Mouse (Mus musculus): ENCODE data around the gene Gm2a. TPM values are rescaled to one million over a fixed set of nuclear protein-coding genes. Genes with fewer than 3 reads are reported as not detected.

The Gm2a gene
- polyA plus RNA-seq, 1 experiment from 2014 or later: 38.5 TPM

- no peak overlapping the region for H3K9ac ChIP-seq (ENCODE audit: low read length)
- H3K4me3 ChIP-seq (ENCODE audit: low read length): no peak overlapping the region
- no peaks in the 10 kb centered on the region for H3K4me1 ChIP-seq (ENCODE audit: control insufficient read depth, insufficient read depth, low read length)
- no peaks in the 10 kb centered on the region for H3K36me3 ChIP-seq (ENCODE audit: control insufficient read depth, insufficient read depth)
- H3K27me3 ChIP-seq (ENCODE audit: control insufficient read depth, insufficient read depth, low read length): no peaks in the 10 kb centered on the region
- no peak overlapping the region for H3K4me2 ChIP-seq (ENCODE audit: low read depth, low read length)
- H3K9me3 ChIP-seq (replicated peaks; ENCODE audit: control insufficient read depth, low read length): no peaks in the 10 kb centered on the region
- no peak overlapping the region for H3K27ac ChIP-seq (ENCODE audit: low read length)
- WGBS: 70% methylated on average over 1 of the region's 1 CpGs
- no peak for ATAC-seq (replicated peaks; ENCODE audit: extremely low read depth, insufficient read depth, low FRiP score)
Observed at GRCm38 (mm10) chr11:55131946-55132345, 34.0 kb downstream of the Gm2a start.

GRCm38 (mm10) chr11:55133204-55133603 lies 35.3 kb downstream of the Gm2a start:
- H3K27ac ChIP-seq (ENCODE audit: low read length): no peak overlapping the region
- H3K4me3 ChIP-seq (ENCODE audit: low read length): no peak overlapping the region
- WGBS: 78% methylated on average over 1 of the region's 1 CpGs
- H3K36me3 ChIP-seq (ENCODE audit: control insufficient read depth, insufficient read depth): no peaks in the 10 kb centered on the region
- no peak overlapping the region for H3K9ac ChIP-seq (ENCODE audit: low read length)
- no peak overlapping the region for H3K4me2 ChIP-seq (ENCODE audit: low read depth, low read length)
- H3K27me3 ChIP-seq (ENCODE audit: control insufficient read depth, insufficient read depth, low read length): no peaks in the 10 kb centered on the region
- H3K4me1 ChIP-seq (ENCODE audit: control insufficient read depth, insufficient read depth, low read length): no peaks in the 10 kb centered on the region
- no peaks in the 10 kb centered on the region for H3K9me3 ChIP-seq (replicated peaks; ENCODE audit: control insufficient read depth, low read length)
- ATAC-seq (replicated peaks; ENCODE audit: extremely low read depth, insufficient read depth, low FRiP score): no peak

DNA sequence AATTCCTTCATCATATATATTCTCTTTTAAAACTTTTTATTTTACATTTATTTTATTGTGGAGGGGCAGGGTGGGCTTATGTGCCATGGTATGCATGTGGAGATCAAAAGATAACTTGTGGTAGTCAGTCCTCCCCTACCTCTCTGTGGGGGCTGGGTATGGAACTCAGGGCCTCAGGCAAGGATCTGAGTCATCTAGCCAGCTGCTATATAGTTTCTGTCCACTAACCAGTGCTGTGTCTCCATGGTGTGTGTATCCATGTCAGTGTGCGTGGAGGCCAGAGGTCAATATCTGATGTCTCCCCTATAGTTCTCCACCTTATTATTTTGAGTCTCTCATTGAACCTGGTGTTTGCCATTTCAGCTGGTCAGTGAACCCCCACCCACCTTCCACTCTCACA lies 36.5 kb downstream of the Gm2a start:
- ATAC-seq (replicated peaks; ENCODE audit: extremely low read depth, insufficient read depth, low FRiP score): no peak
- Histone ChIP-seq H3K36me3 (ENCODE audit: control insufficient read depth, insufficient read depth) (no peaks in the 10 kb centered on the region), H3K4me1 (ENCODE audit: control insufficient read depth, insufficient read depth, low read length) (no peaks in the 10 kb centered on the region), H3K4me3 (ENCODE audit: low read length) (no peak overlapping the region), H3K27me3 (ENCODE audit: control insufficient read depth, insufficient read depth, low read length) (no peaks in the 10 kb centered on the region), H3K9ac (ENCODE audit: low read length) (no peak overlapping the region), H3K4me2 (ENCODE audit: low read depth, low read length) (no peak overlapping the region), H3K9me3 (replicated peaks; ENCODE audit: control insufficient read depth, low read length) (no peaks in the 10 kb centered on the region), H3K27ac (ENCODE audit: low read length) (no peak overlapping the region)
- WGBS: 89% methylated on average over 1 of the region's 1 CpGs

DNA sequence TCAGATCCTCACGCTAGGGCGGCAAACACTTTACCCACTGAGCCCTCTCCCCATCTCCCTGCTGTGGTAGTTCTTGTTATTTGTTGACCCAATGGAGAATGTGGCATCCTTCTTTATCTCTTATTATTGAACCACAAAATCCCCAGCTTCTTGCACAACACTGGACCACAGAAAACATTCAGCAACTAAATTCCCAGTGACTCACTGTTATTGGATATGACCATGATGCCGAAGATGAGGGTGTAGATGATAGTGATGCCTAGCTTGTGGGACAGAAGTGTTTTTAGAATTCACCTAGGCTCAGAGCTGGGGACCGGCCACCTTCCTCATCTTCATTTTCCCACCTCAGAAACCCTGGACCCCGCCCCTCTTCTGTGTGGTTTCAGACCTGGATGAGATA lies 37.0 kb downstream of the Gm2a start:
- H3K27ac ChIP-seq (ENCODE audit: low read length): no peak overlapping the region
- no peaks in the 10 kb centered on the region for H3K27me3 ChIP-seq (ENCODE audit: control insufficient read depth, insufficient read depth, low read length)
- WGBS: 89% methylated on average over 5 of the region's 5 CpGs
- no peak overlapping the region for H3K4me2 ChIP-seq (ENCODE audit: low read depth, low read length)
- no peak overlapping the region for H3K9ac ChIP-seq (ENCODE audit: low read length)
- no peaks in the 10 kb centered on the region for H3K36me3 ChIP-seq (ENCODE audit: control insufficient read depth, insufficient read depth)
- no peak for ATAC-seq (replicated peaks; ENCODE audit: extremely low read depth, insufficient read depth, low FRiP score)
- H3K9me3 ChIP-seq (replicated peaks; ENCODE audit: control insufficient read depth, low read length): no peaks in the 10 kb centered on the region
- H3K4me3 ChIP-seq (ENCODE audit: low read length): no peak overlapping the region
- H3K4me1 ChIP-seq (ENCODE audit: control insufficient read depth, insufficient read depth, low read length): no peaks in the 10 kb centered on the region

DNA sequence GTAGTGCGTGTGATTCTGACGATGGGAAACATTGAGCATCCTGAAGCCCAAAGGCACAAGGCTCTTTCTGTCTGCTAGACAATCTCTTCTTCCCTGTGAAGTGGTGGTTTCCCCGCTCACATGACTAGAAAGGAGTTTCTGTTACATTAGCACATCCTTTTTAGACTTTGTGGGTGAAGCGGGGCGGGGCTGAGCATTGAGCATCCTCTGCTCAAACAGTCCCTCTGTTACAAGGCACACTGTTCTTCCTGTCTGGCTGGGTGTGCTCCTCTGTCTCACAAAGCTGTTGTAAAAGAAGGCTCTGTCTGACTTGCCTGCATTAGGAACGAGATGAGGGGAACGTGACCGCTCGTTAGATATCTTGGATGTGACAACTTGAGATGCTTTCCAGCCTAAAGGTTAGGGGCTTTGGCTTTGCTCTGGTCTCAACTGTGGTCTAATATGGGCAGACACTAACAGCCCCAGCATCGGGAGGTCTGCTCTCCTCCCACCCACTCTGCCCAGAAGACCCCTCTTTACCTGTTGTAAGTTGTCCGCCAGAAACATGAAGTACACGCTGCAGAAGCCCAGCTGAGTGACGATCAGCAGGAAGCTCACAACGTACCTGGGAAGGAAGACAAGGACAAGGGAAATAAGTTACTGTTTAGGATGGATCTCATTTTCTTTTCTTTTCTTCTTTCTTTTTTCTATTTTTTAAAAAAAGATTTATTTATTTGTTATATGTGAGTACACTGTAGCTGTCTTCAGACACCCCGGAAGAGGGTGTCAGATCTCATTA lies 39.0 kb downstream of the Gm2a start:
- H3K4me2 ChIP-seq (ENCODE audit: low read depth, low read length): no peak overlapping the region
- H3K27ac ChIP-seq (ENCODE audit: low read length): peak overlapping the region; percentile 47; the same call in 1 of the 2 replicates
- H3K4me3 ChIP-seq (ENCODE audit: low read length): no peak overlapping the region
- no peaks in the 10 kb centered on the region for H3K4me1 ChIP-seq (ENCODE audit: control insufficient read depth, insufficient read depth, low read length)
- no peaks in the 10 kb centered on the region for H3K9me3 ChIP-seq (replicated peaks; ENCODE audit: control insufficient read depth, low read length)
- 65% methylated on average over 15 of the region's 15 CpGs for WGBS
- ATAC-seq (replicated peaks; ENCODE audit: extremely low read depth, insufficient read depth, low FRiP score): no peak
- no peak overlapping the region for H3K9ac ChIP-seq (ENCODE audit: low read length)
- H3K27me3 ChIP-seq (ENCODE audit: control insufficient read depth, insufficient read depth, low read length): no peaks in the 10 kb centered on the region
- H3K36me3 ChIP-seq (ENCODE audit: control insufficient read depth, insufficient read depth): no peaks in the 10 kb centered on the region

DNA sequence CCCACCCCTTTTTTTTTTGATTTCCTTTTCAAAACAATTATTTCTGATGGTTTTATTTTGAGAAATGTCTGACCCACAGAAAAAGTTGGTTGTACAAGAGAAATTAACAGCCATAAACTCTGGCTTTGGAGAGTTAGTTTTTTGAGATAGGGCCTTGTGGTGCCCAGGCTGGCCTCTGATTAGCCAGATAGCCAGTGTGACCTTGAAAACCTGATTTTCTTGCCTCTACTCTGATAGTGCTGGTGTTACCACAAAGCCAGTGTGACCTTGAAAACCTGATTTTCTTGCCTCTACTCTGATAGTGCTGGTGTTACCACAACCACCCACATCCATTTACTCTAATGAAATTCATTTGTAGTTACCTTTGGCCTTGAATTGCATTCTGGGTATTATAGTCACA lies 39.7 kb downstream of the Gm2a start:
- Histone ChIP-seq H3K27me3 (ENCODE audit: control insufficient read depth, insufficient read depth, low read length) (no peaks in the 10 kb centered on the region), H3K27ac (ENCODE audit: low read length) (no peak overlapping the region), H3K4me3 (ENCODE audit: low read length) (no peak overlapping the region), H3K9ac (ENCODE audit: low read length) (no peak overlapping the region), H3K9me3 (replicated peaks; ENCODE audit: control insufficient read depth, low read length) (no peaks in the 10 kb centered on the region), H3K36me3 (ENCODE audit: control insufficient read depth, insufficient read depth) (no peaks in the 10 kb centered on the region), H3K4me2 (ENCODE audit: low read depth, low read length) (no peak overlapping the region), H3K4me1 (ENCODE audit: control insufficient read depth, insufficient read depth, low read length) (no peaks in the 10 kb centered on the region)
- ATAC-seq (replicated peaks; ENCODE audit: extremely low read depth, insufficient read depth, low FRiP score): no peak

DNA sequence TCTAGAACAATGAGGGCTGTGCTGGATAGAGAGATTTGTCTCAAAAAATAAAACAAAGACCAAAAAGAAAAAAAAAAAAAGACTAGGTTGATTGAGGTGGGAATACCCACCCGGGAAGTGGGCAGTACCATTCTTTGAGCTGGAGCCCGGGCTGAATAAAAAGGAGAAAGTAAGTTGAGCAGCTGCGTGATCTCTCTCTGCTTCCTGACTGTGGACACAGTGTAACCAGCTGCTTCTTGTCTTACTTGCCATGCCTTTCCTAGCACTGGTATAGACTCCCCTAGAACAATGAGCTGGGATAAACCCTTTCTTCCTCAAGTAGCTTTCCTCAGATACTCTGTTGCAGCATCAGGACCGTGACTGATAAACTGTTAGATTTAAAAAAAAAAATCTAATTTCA lies 43.6 kb downstream of the Gm2a start:
- no peak overlapping the region for H3K4me3 ChIP-seq (ENCODE audit: low read length)
- H3K9ac ChIP-seq (ENCODE audit: low read length): no peak overlapping the region
- no peak overlapping the region for H3K27ac ChIP-seq (ENCODE audit: low read length)
- H3K4me1 ChIP-seq (ENCODE audit: control insufficient read depth, insufficient read depth, low read length): no peaks in the 10 kb centered on the region
- H3K4me2 ChIP-seq (ENCODE audit: low read depth, low read length): no peak overlapping the region
- no peak for ATAC-seq (replicated peaks; ENCODE audit: extremely low read depth, insufficient read depth, low FRiP score)
- WGBS: 81% methylated on average over 4 of the region's 4 CpGs
- no peaks in the 10 kb centered on the region for H3K27me3 ChIP-seq (ENCODE audit: control insufficient read depth, insufficient read depth, low read length)
- no peaks in the 10 kb centered on the region for H3K9me3 ChIP-seq (replicated peaks; ENCODE audit: control insufficient read depth, low read length)
- no peaks in the 10 kb centered on the region for H3K36me3 ChIP-seq (ENCODE audit: control insufficient read depth, insufficient read depth)

DNA sequence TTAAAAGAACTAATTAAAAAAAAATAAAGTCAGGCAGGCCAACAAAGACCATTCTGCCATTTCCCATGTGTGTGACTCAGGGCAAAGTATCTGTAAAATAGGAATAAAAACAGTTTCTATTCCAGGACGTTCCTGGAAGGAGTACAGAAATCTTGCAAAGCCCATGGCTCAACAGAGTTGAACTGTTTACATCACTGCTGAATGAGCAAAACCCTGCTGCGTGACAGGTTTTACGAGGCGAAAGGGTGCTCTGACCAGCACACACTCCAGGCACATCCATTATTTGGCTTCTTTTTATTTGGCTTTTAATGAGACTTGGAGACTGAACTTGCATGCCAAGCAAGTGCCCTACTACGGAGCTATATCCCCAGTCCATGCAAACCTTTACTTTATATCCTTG lies 46.1 kb downstream of the Gm2a start:
- H3K9ac ChIP-seq (ENCODE audit: low read length): no peak overlapping the region
- WGBS: 73% methylated on average over 5 of the region's 5 CpGs
- no peaks in the 10 kb centered on the region for H3K36me3 ChIP-seq (ENCODE audit: control insufficient read depth, insufficient read depth)
- H3K4me1 ChIP-seq (ENCODE audit: control insufficient read depth, insufficient read depth, low read length): no peaks in the 10 kb centered on the region
- no peak for ATAC-seq (replicated peaks; ENCODE audit: extremely low read depth, insufficient read depth, low FRiP score)
- no peak overlapping the region for H3K4me3 ChIP-seq (ENCODE audit: low read length)
- H3K9me3 ChIP-seq (replicated peaks; ENCODE audit: control insufficient read depth, low read length): no peaks in the 10 kb centered on the region
- H3K4me2 ChIP-seq (ENCODE audit: low read depth, low read length): no peak overlapping the region
- H3K27me3 ChIP-seq (ENCODE audit: control insufficient read depth, insufficient read depth, low read length): no peaks in the 10 kb centered on the region
- no peak overlapping the region for H3K27ac ChIP-seq (ENCODE audit: low read length)

DNA sequence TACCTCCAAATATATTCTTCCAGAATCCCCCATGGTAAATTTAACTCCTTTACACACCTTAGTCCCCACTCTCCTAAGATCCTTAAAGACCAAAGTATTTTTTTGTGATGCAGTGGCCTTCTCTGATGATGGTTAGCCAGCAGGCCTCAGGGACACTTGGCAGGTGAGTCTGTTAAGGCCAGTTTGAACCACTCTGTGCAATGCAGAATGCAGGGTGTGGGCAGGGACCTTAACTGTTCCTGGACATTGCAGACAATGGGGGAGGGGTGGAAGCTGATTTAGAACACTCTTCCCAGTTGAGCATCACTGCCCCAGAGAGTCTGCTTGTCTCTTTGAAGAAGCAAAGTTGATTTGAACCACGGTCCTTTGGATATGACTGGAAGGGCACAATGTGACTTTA lies 48.9 kb downstream of the Gm2a start:
- Histone ChIP-seq H3K4me3 (ENCODE audit: low read length) (no peak overlapping the region), H3K27me3 (ENCODE audit: control insufficient read depth, insufficient read depth, low read length) (no peaks in the 10 kb centered on the region), H3K9me3 (replicated peaks; ENCODE audit: control insufficient read depth, low read length) (no peaks in the 10 kb centered on the region), H3K4me2 (ENCODE audit: low read depth, low read length) (no peak overlapping the region), H3K36me3 (ENCODE audit: control insufficient read depth, insufficient read depth) (no peaks in the 10 kb centered on the region), H3K9ac (ENCODE audit: low read length) (no peak overlapping the region), H3K4me1 (ENCODE audit: control insufficient read depth, insufficient read depth, low read length) (no peaks in the 10 kb centered on the region), H3K27ac (ENCODE audit: low read length) (no peak overlapping the region)
- ATAC-seq (replicated peaks; ENCODE audit: extremely low read depth, insufficient read depth, low FRiP score): no peak
- WGBS: 85% methylated on average over 1 of the region's 1 CpGs
